Mouse (Mus musculus) fibroblast of lung, adult 2 months (primary cell): ENCODE data around the gene Ppp2r5d.

Source experiments
- DNase-seq: peaks from one replicate; pipeline ENCODE4 v3.0.0-alpha.2; 2011; ENCODE audit warnings: low read depth

The Ppp2r5d gene

DNA sequence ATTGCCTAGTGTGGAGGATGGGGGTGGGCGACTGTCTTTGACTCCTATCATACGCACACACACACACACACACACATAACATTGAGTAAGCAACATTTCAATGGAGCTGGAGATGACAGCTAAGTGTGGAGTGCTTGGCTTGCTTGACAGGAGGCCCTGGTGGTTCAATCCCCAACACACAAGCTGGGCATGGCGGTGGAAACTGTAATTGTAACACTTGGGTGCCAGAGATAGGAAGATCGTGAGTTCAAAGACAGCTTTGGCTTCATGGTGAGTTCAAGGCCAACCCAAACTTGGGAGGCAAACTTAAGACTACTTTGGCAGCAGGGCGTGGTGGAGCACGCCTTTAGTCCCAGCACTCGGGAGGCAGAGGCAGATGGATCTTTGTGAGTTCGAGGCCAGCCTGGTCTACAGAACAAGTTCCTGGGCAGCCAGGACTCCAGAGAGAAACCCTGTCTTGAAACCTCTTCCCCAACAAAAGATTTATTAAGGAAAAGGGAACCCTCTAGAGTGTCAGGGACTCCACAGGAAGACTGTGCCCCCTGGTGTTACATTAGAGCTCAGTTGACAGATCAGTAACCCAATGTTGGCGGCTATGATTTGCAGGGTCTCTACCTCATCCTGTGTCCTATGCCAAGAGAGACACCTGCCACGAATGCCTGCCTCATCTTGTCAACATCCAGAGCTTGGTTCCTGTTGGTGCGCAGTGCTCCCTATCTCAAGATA is 10.0 kb upstream of the Ppp2r5d start:
- no peak for DNase-seq

DNA sequence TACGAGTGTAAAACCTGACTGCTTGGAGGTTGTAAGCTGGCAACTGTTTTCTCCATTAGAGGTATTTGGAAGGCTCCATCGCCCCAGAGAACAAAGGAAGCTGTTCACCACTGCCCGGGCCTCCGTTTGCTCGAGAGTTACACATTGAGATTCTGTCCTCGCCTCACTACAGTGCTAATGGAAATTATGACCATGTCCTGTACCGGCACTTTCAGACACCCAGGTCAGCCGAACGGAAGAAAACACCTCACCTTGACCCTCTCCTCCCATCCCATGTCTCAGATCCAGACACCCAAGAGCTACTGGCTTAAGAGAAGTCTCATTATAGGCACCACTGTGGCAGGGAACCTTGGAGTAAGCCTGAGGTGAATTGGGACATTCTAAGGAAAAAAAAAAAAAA is 8.9 kb upstream of the Ppp2r5d start:
- DNase-seq: no peak

DNA sequence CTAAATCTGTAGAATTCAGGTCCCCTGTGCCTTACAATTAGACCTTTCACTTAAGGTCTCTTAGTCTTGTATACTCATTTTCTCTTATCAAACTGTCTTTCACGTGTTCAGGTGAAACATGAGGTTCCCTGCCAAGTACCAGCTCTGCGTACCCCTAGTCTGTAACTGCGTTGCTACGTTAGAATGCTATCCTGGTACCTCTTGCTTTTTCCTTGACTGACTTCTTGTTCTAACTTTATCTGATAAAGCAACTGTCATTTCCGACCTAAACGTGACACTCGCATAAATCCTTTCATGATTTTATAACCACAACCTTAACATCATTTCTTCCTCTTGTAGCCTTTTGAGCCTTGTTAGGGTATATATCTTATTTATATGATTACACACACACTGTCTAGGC is 7.5 kb upstream of the Ppp2r5d start:
- DNase-seq: no peak

DNA sequence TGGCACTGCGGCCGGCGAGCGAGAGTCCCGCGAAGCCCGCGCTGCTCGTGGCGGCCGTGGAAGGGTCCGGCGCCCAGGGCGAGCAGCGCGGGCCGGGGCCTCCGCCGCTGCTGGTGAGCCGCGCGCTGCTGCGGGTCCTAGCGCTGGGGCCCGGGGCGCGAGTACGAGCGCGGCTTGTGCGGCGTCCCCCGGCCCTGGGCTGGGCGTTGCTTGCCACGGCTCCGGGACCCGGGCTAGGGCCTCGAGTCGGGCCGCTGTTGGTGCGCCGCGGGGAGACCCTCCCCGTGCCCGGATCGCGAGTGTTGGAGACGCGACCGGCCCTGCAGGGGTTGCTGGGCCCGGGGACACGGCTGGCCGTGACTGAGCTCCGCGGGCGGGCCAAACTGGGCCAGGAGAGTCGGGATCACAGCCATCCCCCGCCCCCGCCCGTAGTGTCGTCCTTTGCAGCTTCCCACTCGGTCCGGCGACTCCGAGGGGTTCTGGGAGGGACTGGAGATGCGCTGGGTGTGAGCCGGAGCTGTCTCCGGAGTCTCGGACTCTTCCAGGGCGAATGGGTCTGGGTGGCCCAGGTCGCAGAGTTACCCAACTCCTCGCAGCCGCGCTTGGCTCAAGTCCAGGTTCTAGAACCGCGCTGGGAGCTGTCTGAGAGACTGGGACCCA is 6.8 kb upstream of the Ppp2r5d start:
- DNase-seq: no peak

DNA sequence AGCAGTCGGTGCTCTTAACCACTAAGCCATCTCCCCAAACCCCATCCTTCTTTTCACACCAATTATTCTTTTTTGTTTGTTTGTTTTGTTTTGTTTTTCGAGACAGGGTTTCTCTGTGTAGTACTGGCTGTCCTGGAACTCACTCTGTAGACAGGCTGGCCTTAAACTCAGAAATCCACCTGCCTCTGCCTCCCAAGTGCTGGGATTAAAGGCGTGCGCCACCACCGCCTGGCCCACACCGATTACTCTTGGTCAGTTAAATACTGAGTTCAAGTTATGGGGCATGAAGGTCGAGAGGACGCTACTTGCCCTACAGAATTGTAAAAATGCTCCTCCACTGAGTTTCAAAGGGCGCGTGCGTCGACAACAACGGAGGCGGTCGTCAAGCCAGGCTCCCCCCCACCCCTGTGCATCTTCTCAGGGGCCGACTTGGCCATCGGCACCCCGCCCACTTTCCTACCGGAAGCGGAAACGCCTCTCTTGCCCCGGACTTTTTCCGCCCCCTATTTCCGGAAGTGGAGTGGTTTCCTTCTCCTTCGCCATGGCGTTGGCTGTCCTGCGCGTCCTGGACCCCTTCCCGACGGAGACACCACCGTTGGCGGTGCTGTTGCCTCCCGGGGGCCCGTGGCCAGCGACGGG is 6.2 kb upstream of the Ppp2r5d start, which contains the start of gene Pex6:
Gene Pex6 (plus strand): TSS at position 505 of the 639 bp plus-strand sequence.
- DNase-seq: peak; percentile 56

DNA sequence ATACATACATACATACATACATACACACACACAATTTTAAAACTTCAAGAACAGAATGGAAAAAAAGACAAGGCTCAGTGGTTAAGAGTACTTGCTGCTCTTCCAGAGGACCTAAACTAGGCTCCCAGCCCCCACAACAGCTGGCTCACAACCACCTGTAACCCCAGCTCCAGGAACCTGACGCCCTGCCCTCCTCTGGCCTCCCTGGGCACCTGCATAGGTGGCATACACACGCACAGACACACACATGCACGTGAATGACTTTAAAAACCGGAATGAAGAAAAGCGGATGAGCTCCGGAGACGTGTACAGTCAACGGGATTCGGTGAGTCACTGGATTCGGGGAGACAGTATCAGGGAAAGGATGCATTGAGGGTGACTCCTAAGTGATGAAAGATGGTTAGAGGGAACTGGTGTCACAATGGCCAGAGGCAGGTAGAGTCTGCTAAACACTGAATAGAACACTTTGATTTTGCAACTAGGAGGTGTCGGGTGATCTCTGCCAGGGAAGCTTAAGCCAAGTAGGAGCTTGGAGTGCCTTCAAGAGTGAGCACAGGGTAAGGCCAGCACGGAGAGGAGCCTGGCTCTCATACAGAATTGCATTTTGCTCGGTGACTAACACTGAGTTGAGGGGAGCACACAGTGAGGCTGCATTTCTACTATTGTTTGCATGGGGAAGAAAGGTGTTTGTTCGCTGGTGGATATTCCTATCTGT is 1.6 kb upstream of the Ppp2r5d start:
- no peak for DNase-seq

DNA sequence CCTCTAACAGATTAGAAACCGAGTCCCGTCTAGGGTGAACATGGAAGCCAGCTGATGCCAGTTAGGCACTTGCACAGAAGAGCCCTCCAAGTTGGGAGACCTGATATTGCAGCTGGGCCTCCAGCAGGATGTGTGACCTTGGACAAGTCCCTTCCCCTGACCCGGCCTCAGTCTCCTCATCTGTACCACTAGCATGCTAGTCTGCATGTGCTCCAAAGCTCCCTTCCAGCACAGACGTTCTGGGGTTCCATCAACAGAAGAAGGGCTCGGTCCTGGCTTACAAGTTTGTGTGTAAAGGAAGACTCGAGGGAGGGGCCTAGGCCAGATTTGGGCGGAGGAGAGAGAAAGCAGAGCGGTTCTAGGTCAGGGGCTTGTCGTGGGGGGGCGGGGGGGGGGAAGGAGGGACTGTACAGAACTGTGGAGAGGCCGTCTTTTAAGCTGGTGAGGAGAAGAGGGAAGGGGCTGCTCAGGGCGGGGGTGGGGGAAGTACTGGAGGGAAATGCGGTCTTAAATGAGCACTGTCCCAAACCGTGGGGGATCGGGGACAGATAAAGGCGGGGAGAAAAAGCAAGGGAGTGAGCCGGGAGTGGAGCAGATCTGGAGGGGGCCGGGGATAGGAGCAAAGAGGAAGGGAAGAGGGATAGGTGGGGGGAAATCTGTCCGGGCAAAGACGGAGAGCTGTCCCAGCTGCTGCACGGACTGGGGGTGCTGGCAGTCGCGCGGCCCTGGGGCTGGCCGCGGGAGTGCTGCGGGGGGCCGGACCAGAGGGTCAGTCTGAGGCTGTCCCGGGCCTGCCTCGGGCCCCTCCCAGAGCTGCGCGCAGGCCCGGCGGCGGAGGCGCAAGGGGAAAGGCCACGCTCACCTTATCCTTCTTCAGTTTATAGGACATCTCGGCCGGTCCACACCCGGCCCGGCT is 682 bp downstream of the Ppp2r5d start:
- no peak for DNase-seq

DNA sequence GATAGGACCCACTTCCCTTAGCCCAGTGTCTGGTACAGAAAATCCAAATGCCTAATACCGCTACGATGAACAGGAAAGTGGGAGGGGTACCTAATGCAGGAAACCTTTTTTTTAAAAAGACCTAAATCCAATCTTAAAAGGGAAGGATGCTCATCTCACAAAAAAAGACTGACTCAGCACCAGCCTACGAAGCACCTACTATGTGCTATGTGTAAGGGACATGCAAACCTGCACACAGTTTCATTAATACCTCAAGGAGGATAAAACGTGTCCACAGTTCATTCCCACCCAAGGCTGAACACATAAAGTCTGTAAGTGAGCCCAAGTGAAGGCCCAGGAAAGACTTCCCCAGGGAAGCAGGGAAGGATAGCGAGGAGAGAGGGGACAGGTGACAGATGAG is 2.4 kb downstream of the Ppp2r5d start:
- no peak for DNase-seq

DNA sequence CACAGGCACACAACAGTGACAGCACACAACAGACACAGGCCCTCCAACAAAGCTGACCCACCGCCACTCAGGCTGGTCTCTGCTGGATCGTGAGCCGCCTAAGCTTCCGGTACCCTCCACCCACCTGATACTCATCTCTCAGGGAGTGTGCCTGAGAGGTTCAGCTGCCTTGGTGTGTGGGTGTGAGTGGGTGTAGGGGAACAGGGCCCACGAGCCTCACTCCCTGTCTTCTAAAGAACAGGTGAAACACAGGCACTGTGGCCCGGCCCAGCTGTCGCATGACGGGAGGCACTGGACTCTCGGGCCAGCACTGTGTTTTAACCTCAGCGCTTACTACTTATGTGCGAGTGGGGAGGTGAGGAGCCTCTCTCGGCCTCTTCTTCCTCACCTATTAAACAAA is 2.8 kb downstream of the Ppp2r5d start:
- no peak for DNase-seq

DNA sequence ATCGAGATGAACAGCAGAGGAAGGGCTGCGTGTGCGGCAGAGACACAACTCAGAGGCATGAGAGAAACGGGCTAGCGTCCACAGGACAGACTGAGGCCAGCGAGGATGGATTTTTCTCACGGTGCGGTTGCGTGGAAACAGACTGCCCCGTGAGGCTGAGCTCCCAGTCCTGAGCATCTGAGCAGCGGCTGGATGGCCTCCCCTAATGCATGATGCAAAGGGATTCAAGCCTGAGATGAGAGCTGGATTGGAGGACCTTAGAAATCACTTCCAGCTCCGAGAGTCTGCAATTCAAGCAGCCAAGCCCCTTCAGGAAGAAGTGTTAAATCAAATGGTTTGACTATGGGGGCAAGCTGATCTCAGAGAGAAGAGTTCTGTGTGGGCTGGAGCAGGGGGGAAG is 3.4 kb downstream of the Ppp2r5d start:
- DNase-seq: no peak

DNA sequence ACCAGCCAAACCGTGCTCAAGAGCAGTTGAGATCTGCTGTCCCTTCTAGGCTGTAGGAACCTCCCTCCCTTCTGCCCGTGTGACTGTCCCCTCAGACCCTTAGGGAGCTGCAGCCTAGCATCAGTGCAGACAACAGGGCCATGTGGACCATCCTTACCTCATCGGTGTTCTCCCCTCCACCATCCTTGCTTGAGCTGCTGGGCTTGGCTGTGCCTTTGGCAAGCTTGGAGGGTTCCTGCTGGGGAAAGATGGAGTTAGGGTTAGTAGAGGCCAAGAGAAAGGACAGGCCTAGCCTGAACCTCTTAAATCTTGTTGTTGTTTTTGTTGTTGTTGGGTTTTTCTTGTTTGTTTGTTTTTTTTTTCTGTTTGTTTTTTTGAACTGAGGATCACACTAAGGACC is 5.0 kb downstream of the Ppp2r5d start:
- no peak for DNase-seq

DNA sequence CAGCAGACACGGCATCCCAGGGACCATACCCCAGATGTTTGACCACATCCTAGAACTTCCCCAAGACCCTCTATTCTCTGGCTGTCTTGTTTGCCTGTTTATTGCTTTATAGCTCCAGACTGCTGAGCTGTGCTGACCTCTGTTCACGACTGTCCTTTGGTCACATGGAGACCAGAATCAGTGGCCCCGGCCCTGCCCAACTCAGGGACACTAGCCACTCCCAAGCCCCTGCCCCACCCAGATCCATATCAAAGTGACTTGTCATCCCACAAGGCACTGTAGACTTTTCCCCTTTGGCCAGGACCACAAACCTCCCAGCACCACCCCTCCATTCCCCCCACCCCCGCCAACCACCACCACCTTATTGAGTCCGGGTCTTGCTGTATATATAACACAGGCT is 5.7 kb downstream of the Ppp2r5d start:
- no peak for DNase-seq

DNA sequence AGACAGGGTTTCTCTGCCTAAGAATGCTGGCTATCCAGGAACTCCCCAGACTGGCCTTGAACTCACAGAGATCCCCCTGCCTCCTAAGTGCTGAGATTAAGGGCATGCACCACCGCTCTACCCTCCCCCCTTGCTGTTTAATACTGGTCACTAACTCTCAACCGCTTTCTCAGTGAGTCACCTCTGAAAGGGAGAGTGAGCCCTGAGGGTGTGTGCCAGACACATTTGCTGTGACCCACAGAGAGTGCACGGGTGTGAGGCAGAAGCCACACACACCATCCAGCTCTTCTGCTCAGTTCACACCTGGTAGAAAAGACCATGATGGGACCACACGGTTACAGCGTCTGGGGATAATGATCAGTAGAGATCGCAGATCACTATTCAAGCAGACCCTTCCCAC is 6.4 kb downstream of the Ppp2r5d start:
- no peak for DNase-seq

DNA sequence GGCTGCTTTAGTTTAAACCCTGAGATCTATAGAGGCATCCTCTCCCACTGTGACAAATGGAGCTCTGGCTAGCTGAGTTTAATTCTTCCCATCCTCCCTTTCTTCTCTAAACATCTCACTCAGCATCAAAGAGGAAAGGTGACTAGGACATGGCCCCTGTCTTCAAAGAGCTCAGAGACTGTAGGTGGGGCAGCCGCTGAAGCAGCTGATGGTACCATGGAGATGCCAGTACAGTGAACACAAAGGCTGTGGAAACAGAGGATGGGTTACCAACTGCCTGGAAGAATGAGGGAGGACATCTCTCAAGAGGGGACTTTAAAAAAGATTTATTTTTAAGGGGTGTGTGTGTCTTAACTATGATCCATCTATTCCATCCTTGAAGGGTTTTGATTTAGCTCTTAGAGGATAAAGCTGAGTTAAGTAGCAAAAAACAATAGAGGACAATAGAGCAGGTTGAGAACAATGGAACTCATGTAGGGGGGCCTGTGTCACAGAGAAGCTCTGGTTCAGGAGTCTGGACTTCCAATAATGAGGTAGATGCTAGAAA is 10.3 kb downstream of the Ppp2r5d start:
- no peak for DNase-seq

DNA sequence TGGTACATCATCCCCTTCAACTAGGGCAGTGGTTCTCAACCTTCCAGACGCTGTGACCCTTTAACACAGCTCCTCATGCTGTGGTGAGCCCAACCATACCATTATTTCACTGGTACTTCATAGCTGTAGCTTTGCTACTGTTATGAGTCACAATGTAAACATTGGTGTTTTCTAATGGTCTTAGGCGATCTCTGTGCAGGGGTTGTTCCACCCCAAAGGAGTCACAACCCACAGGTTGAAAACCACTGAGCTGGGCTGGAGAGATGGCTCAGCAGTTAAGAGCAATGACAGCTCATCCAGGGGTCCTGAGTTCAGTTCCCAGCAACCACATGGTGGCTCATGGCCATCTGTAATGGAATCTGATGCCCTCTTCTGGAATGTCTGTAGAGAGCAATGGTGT is 13.5 kb downstream of the Ppp2r5d start:
- DNase-seq: no peak

DNA sequence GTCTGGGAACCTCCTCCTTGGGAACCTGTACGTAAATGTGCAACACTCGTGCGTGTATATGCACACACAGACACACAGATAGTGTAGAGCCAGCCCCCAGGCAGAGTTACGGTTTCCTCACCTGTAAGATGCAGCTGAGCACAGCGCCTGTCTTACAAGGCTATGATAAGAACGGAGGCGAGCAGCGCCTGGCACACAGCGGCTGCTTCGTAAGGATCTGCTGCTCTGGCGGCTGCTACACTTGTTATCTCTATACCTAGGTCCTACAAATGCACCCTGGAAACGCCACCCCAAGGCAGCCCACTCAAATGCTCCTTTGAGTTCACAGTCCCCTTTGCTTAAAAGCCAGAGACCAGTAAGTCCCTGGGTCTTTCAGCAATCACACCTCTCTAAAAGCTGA is 14.2 kb downstream of the Ppp2r5d start:
- no peak for DNase-seq

DNA sequence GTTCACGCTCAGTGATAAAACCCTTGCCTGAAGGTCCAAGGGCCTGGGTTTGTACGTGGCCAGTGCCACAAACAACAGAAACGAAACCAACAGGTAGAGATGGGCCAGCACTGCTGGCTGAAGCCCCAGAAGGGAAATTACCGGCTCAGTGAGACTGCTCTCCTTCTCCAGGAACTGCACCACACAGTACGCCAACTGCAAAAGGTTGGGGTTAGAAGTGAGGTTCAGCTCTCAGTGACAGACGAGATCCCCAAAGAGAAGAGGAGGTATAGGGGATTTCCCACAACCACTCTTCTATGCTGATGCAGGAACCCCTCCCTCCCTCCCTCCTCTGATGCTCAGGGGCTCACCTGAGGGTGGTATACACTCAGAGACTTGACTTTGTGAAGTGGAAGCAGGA is 19.0 kb downstream of the Ppp2r5d start:
- DNase-seq: no peak

DNA sequence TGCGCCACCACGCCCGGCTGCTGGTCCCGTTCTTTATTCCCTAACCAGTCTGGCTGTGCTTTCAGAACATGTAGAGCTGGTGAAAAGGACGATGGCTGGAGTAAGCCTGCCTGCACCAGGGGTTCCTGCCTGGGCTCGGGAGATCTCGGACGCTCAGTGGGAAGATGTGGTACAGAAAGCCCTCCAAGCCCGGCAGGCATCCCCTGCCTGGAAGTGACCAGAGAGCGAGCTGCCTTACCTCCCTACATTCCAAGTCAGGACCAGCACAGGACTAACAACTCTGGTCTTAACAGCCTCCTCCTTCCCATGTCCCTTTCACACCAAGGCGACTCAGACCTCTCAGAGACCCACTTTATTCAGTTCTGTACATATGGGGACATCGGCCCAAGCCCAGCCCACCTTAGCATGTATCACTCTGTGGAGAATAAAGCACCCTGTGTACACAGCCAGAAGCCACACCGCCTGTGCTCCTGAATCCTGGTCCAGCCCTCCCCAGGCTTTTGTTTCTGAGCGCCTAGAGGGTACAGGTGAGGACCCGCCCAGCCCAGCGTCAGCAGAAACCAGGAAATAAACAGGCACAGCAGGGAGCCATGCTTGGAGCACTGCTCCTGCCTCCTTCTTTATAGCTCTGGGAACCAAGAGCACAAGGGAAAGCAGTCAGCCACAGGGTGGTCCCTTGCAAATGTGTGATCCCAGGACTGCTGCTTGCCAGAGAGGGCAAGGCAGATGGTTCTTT is 22.1 kb downstream of the Ppp2r5d start:
- DNase-seq: no peak

DNA sequence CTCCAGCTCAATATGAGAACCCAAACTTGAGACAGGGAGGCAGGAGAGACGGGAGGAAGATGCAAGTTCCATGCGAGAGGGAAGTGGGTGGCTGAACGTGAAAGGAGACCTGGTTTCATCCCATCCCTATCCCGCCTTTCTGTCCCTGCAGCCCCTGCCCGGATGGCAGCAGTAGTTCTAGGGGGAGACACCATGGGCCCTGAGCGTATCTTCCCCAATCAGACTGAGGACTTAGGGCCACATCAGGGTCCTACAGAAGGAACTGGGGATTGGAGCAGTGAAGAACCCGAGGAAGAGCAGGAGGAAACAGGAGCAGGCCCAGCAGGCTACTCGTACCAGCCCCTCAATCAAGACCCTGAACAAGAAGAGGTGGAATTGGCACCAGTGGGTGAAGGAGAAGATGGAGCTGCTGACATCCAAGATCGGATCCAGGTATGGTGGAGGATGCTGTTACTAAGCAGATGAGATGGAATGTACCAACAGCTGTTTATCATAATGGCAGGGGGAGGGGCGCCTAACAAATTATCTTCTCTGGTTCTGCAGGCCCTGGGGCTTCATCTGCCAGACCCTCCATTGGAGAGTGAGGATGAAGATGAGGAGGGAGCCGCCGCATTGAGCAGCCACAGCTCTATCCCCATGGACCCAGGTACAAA is 23.3 kb downstream of the Ppp2r5d start:
- no peak for DNase-seq

DNA sequence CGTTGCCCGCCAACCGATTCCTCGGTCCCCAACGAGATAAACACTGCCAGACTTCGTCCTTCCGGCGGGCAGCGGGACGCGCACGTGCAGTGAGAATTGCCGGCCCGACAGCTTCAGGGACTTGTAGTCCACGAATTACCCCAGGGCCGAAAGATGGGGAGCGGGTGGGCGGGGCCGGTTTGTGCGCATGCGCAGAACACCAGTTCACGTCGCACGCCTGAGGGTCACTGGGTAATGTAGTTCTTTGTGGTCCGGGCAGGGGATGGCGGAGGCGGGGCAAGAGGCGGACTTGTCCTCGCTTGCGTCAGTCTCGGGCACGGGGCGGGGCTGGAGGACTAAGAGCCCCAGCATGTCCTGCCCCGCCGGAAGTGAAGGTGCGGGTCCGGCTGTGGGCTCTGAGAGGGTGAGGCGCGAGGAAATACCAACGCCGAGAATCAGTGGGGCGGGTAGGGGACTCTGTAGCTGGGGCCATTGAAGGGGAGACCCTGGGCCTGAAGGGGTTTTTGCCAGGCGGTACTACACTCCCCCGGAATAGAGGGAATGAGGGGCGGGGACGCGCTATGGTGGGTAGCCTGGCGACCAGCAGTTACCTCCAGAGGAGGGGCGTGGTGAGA is 24.0 kb downstream of the Ppp2r5d start, which contains the start of gene Klhdc3:
Gene Klhdc3 (minus strand): TSS at position 155 of the 614 bp plus-strand sequence.
- DNase-seq: peak; percentile 97
